Mouse (Mus musculus) adrenal gland, adult 18-20 months (tissue): ENCODE measurements around the gene Nudt2. TPM values are rescaled to one million over a fixed set of nuclear protein-coding genes. Genes with fewer than 3 reads are reported as not detected.

Experiments used
- DNase-seq, 2 experiments: peaks; one replicate each; pipeline ENCODE4 v3.0.0; 2021 to 2022; ENCODE audit warnings: low spot score in 2 of 2
- total RNA-seq, 2 experiments: library from RNA; stranded (reverse); gene quantifications; 1 replicate in 1 of 2; 2 replicates in 1 of 2; pipeline ENCODE4 v1.2.3; 2021

The Nudt2 gene
- total RNA-seq, 2 experiments from 2014 or later = 25.6 to 27.0 TPM

GRCm38 (mm10) chr4:41493464-41494116 is 28.6 kb downstream of the Nudt2 start:
- DNase-seq = no peak

DNA sequence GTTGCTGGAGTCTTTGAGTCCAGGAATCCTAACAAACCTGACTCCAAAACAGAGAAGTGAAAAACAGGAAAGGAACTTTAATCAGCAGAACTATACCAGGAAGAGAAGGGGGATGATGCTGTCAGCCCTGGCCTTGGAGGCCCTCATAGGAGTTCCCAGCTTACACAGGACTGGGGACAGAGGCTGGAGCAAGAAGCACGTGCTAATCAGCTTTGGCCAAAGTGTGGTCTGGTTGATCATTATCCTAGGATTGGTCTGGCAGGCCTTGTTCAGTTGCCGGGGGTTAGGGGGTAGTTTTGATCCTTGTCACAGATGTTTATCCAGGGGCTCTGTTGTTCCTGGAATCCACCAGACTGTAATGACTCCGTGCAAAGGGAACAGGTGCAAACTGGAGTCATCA is 29.4 kb downstream of the Nudt2 start:
- no peak for DNase-seq

GRCm38 (mm10) chr4:41495076-41495475 is 30.1 kb downstream of the Nudt2 start:
- DNase-seq = no peak

GRCm38 (mm10) chr4:41495850-41496249 is 30.9 kb downstream of the Nudt2 start:
- DNase-seq = no peak

- DNase-seq = no peak
Observed at GRCm38 (mm10) chr4:41497046-41497445, 32.1 kb downstream of the Nudt2 start.

DNA sequence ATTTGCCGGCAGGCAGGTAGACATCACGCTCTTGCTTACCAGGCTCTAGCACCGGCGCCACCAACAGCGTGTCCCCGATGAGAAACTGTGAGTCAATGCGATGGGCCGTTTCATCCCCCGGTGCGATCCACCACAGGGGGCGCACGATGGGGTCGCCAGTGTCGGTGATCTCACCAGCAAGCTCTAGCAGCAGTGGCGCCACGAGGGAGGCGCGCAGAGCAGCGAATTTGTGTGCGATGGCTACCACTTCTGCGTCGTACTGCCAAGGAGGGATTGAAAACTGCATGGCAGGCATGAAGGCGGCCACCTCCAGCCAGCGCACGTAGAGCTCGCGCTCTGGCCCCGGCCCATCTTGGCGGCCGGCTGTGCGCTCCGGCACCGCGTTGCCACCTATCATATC is 32.6 kb downstream of the Nudt2 start:
- no peak for DNase-seq

GRCm38 (mm10) chr4:41497995-41498845 is 33.3 kb downstream of the Nudt2 start:
- DNase-seq = no peak

DNA sequence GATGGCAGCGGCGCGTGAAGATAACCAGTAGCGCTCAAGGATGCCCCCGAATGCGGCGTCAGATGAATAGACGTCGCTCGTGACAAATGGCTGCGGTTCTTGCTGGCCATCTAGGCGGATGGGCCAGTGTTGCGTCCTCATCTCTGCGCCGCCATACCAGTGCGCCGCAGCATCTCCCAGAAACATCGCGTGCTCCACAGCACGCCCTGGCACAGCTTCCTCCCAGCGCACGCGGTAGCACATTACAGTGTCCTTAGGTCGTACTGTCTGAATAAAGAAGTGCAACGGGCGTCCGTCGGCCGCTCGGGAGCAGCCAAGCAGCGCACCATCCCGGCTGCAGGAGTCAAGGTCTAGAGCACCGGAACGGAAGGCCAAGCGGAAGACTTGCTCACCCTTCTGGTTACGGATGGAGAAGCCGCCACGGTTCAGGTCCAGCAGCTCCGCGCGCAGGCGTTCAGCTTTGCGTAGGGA is 34.0 kb downstream of the Nudt2 start:
- DNase-seq = no peak

DNA sequence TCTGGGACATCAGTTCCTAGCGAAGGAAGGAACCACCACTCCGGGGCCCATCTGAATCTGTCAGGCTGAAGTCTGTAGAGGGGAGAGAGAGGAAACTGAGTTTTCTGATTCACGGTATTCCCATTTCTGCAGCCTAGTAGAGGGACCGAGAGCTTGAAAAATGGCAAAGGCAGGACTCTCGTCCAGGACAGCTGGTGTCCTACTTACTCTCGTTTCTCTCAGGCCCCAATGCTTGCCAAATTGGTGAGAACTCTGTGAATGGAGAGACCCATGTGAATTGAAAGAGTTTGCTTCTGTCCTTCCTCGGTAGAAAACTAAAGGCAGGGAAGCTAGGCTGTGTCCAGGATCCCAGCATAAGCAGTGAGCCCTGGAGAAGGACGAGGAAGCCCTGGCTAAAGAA is 34.7 kb downstream of the Nudt2 start:
- DNase-seq = no peak

- DNase-seq = no peak
Observed at GRCm38 (mm10) chr4:41500787-41501186, 35.8 kb downstream of the Nudt2 start.

GRCm38 (mm10) chr4:41502171-41502940 is 37.4 kb downstream of the Nudt2 start:
- DNase-seq = no peak

DNA sequence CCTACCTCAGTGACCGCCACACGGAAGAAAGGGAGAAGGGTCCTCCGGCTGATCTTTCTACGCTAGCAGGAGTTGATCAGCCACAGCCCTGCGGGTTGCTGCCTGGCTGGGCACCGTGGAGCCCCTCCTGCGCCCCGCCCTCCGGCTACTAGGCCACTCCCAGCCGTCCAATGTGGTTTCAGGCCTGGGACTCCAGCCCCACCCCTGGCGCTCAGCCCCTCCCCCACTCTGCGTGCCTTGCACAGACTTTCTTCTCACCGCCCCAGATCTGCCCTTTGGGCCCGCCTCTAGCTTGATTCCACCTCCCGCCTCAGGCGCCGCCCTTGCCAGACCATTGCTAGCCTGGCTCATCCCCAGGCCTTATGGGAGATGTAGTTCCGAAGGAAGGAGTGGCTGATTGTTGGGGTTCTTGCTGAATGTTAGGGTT is 38.0 kb downstream of the Nudt2 start, which contains the start of gene AI464131:
Gene AI464131 (minus strand): TSS at position 91 of the 427 bp plus-strand sequence.
- peak; percentile 95 to 97 for DNase-seq

DNA sequence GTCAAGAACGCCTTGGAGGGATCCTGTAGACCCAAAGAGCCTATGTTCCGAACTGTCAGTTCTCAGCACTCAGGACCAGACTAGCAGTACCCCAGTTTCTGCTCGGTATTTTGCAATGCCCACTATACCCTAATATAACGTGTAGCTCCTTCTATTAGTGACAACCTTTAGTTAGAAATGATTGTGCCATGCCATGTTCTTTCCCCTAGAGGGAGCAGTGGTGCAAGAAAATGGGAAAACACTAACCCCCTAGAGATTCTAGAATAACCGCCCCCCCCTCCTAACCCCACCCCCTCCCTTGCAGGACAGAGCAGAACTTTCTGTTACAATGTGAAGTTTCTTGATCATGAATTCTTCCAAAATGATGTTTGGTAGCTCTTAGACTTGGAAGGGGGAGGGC is 39.4 kb downstream of the Nudt2 start:
- DNase-seq = no peak

DNA sequence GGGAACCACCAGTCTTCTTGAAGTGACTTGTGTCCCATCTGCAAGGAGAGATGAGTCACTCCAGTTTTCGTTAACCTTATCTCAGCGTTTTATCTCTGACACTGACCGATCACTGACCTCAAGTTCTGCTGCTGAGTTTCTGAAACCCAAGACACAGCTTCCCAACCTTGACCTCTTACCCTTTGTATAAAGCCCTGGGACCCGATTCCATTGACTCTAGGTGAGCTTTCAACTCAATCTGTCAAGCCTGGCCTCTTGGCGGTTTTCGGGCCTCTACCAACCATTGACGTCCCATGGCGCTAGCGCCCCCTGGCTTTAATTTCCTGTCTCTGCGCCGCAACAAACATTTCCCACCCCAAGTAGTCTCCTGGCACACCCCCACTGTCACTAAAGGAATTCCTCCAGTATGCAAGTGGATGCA is 40.2 kb downstream of the Nudt2 start:
- no peak for DNase-seq

DNA sequence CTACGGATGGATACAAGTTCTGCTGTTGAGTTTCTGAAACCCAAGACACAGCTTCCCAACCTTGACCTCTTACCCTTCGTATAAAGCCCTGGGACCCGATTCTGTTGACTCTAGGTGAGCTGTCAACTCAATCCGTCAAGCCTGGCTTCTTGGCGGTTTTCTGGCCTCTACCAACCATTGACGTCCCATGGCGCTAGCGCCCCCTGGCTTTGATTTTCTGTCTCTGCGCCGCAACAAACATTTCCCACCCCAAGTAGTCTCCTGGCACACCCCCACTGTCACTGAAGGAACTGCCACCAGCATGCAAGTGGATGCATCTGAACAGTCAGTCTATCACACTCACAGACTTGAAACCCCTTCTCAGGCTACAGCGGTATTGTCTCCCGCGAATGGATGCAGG is 41.2 kb downstream of the Nudt2 start:
- DNase-seq = peak; percentile 54 to 65

GRCm38 (mm10) chr4:41506906-41507305 is 42.0 kb downstream of the Nudt2 start:
- peak; percentile 84 to 87 for DNase-seq

GRCm38 (mm10) chr4:41507326-41507924 is 42.5 kb downstream of the Nudt2 start:
- no peak for DNase-seq

DNA sequence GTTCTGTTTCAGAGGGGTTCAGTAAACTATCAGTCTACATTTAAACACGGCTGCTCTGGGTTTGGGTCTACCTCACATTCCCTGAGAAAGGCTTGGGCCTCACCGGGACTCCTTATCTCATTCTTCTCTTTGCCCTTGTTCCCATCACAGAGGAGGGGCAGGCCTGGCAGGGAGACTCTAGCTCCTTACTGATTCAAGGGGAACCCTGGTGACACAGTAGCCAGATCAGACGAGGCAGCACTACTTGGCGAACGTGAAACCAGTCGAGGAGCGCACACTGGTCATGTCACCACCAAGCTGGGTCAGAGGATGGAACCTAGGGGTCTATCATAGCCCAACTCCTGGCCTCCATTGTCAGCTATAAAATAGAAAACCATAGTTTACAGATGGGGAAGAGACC is 43.0 kb downstream of the Nudt2 start:
- no peak for DNase-seq

DNA sequence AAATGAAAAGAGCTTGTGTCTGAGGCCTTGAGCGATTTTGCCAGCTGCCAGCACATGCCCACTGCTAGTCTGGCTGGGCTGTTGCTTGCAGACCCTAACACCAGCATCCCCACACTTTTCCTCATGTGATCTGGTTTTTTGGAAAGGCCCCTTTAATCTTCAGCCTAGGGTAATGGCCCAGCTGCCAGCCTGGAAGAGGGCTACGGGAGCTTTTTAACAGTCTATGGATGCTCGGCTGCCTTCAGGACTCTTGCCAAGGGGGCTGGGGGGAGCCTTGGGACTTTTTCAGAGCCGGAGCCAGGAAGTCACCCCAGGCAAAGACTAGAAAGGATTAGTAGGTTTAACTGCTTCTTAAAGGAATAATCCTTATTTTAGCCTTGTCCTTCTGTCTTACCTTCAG is 48.4 kb downstream of the Nudt2 start:
- no peak for DNase-seq

GRCm38 (mm10) chr4:41513714-41514113 is 48.8 kb downstream of the Nudt2 start:
- DNase-seq = no peak

DNA sequence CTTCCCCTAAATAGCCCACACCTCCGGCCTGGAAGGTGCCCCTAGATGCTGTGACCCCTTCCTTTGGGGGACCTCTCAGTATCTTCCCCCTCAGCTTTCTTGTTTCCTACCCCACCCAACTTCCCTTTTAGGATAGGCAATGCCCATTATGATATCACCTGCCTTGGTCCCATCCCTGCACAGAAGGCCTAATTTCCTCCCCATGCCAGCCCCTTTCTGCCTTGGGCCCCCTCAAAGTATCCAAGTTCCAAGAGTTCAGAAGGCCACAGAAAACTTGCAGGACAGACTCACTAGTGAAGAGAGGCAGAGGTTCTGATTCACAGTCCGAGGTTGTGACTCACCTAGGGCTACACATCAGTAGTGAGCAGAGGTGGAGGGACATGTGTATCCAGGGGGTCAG is 52.3 kb downstream of the Nudt2 start, which contains the start of gene 1110017D15Rik:
Gene 1110017D15Rik (minus strand): TSS at position 101 of the 400 bp plus-strand sequence.
- DNase-seq = no peak
